Mouse (Mus musculus): ENCODE measurements around the gene Tmem221. TPM values are rescaled to one million over a fixed set of nuclear protein-coding genes. Genes with fewer than 3 reads are reported as not detected.

Gene Tmem221
- polyA plus RNA-seq, 1 experiment, result 2.2 TPM

DNA sequence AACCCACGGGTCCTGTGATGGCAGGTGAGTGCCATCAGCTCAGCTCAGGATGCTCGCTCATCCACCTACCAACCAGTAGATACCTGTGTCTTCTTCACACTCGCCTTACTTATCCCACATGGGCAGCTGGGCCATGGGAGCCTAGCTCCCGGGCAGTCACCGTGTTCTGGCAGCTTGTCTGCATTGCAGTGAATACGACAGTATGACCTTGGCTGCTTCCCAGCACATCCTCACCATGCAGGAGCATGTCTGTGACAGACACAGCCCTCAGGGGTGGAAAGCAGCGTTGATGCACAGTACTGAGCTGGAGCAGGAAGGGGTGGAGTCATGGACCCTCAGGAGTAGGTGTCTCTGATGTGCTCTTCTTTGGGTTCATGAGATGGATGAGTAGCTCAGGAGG, 15.8 kb upstream of the Tmem221 start:
- Histone ChIP-seq H3K36me3 (ENCODE audit: control insufficient read depth, insufficient read depth, low read length, poor library complexity, severe bottlenecking) (no peaks in the 10 kb centered on the region), H3K9ac (ENCODE audit: low read depth, poor library complexity, severe bottlenecking) (no peak overlapping the region), H3K4me1 (ENCODE audit: control insufficient read depth, insufficient read depth, low read length) (no peaks in the 10 kb centered on the region), H3K4me3 (ENCODE audit: low read depth, low read length) (no peak overlapping the region), H3K27ac (ENCODE audit: insufficient read depth, low read length) (no peak overlapping the region), H3K9me3 (replicated peaks; ENCODE audit: control insufficient read depth, insufficient read depth, low read length, poor library complexity, severe bottlenecking) (no peaks in the 10 kb centered on the region), H3K27me3 (ENCODE audit: control insufficient read depth, insufficient read depth, low read length, poor library complexity, severe bottlenecking) (no peaks in the 10 kb centered on the region)
- TF ChIP-seq CTCF (IDR thresholded peaks at IDR 0.05; ENCODE audit: low read depth, low read length) (no peak), EP300 (IDR thresholded peaks at IDR 0.05; ENCODE audit: insufficient read depth, low read depth, low read length) (no peak), POLR2A (IDR thresholded peaks at IDR 0.05; ENCODE audit: insufficient read depth, low read length) (no peak)

DNA sequence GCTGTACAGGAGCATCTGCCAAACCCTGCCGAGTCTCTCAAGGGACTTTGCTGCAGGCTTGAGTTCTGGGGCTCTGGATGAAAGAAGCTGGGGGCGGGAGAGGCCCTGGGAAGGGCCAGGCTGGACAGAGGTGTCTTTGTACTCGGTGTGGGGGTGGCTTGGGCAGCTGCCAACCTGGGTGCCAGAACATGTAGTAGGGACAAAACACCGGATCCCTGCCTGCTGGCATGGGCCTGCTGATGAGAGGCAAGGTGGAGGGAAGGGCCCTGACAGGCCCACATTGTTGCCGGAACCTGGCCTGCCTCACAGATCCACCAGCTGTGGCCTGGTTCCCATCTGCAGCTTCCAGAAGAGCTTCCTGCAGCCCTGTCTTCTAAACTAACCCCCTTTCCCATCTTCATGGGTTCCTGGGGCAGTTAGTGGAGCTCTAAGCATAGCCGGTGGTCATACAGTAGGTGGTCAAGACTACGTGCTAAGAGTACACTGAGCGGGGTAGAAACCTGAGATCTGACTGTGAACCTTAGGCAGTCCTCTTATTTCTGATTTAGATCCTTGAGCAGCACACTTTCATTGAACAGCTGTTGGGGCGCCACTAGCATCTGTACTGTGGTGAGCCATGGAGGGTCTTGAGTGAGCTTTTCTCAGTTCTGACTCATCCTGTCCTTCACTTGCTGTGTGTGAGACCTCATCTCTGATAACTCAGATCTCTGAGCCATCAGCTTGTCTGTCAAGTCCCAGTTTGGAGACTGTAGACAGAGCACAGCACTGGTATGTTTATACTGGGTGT, 14.4 kb upstream of the Tmem221 start:
- Histone ChIP-seq H3K27me3 (ENCODE audit: control insufficient read depth, insufficient read depth, low read length, poor library complexity, severe bottlenecking) (no peaks in the 10 kb centered on the region), H3K4me3 (ENCODE audit: low read depth, low read length) (no peak overlapping the region), H3K27ac (ENCODE audit: insufficient read depth, low read length) (no peak overlapping the region), H3K9me3 (replicated peaks; ENCODE audit: control insufficient read depth, insufficient read depth, low read length, poor library complexity, severe bottlenecking) (no peaks in the 10 kb centered on the region), H3K9ac (ENCODE audit: low read depth, poor library complexity, severe bottlenecking) (no peak overlapping the region), H3K36me3 (ENCODE audit: control insufficient read depth, insufficient read depth, low read length, poor library complexity, severe bottlenecking) (no peaks in the 10 kb centered on the region), H3K4me1 (ENCODE audit: control insufficient read depth, insufficient read depth, low read length) (no peaks in the 10 kb centered on the region)
- TF ChIP-seq EP300 (IDR thresholded peaks at IDR 0.05; ENCODE audit: insufficient read depth, low read depth, low read length) (no peak), POLR2A (IDR thresholded peaks at IDR 0.05; ENCODE audit: insufficient read depth, low read length) (no peak), CTCF (IDR thresholded peaks at IDR 0.05; ENCODE audit: low read depth, low read length) (no peak)

DNA sequence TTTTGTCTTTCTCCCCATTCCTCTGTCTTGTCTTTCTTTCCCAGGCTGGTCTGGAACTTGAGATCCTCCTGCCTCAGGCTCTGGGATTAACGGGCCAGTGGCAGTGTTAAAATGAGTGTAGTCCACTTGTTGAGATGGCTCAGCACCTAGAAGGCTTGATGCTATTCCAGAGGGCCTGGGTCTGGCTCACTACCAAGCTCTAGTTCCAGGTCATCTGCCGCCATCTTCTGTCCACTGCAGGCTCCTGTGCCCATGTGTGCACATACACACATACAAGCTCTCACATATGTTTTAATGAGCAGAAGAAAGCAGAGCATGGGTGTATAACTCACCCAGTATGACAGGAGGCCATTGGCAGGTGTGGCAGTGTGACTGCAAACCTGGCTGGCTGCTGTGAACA, 13.4 kb upstream of the Tmem221 start:
- Histone ChIP-seq H3K36me3 (ENCODE audit: control insufficient read depth, insufficient read depth, low read length, poor library complexity, severe bottlenecking) (no peaks in the 10 kb centered on the region), H3K4me3 (ENCODE audit: low read depth, low read length) (no peak overlapping the region), H3K9ac (ENCODE audit: low read depth, poor library complexity, severe bottlenecking) (no peak overlapping the region), H3K4me1 (ENCODE audit: control insufficient read depth, insufficient read depth, low read length) (peaks cover 3% of the 10 kb centered on the region), H3K9me3 (replicated peaks; ENCODE audit: control insufficient read depth, insufficient read depth, low read length, poor library complexity, severe bottlenecking) (no peaks in the 10 kb centered on the region), H3K27ac (ENCODE audit: insufficient read depth, low read length) (no peak overlapping the region), H3K27me3 (ENCODE audit: control insufficient read depth, insufficient read depth, low read length, poor library complexity, severe bottlenecking) (no peaks in the 10 kb centered on the region)
- no peak for TF ChIP-seq POLR2A (IDR thresholded peaks at IDR 0.05; ENCODE audit: insufficient read depth, low read length)
- no peak for TF ChIP-seq EP300 (IDR thresholded peaks at IDR 0.05; ENCODE audit: insufficient read depth, low read depth, low read length)
- TF ChIP-seq CTCF (IDR thresholded peaks at IDR 0.05; ENCODE audit: low read depth, low read length), result no peak

DNA sequence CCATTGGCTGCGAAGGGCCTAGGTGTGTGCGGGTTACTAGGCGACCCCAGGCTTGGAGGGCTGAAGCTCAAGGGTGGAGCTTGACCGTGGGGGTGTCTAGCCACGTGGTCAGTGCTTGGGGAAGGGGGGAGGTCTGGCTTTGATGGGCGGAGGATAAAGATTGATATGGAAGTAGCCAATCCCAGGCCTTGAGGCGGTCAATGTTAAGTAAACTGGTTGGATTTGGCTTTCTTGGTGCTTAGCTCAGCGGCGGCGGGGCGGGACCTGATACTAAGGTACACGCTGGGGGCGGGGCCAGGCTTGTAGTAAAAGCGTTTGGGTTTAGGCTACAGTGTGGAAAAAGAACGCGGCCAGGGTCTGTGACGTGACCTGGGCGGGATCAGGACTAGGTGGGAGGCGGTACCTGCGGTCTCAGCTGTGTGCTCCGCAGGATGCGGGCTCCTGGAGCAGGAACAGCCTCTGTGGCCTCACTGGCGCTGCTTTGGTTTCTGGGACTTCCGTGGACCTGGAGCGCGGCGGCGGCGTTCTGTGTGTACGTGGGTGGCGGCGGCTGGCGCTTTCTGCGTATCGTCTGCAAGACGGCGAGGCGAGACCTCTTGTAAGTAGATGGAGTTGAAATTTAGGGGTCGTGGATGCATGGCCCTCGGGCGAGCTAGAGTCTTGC, 11.8 kb upstream of the Tmem221 start:
- TF ChIP-seq POLR2A (IDR thresholded peaks at IDR 0.05; ENCODE audit: insufficient read depth, low read length) (peak; percentile 31), CTCF (IDR thresholded peaks at IDR 0.05; ENCODE audit: low read depth, low read length) (no peak)
- no peaks in the 10 kb centered on the region for H3K36me3 ChIP-seq (ENCODE audit: control insufficient read depth, insufficient read depth, low read length, poor library complexity, severe bottlenecking)
- H3K27me3 ChIP-seq (ENCODE audit: control insufficient read depth, insufficient read depth, low read length, poor library complexity, severe bottlenecking), result no peaks in the 10 kb centered on the region
- peaks cover 3% of the 10 kb centered on the region for H3K4me1 ChIP-seq (ENCODE audit: control insufficient read depth, insufficient read depth, low read length)
- peak overlapping the region; percentile 41 for H3K27ac ChIP-seq (ENCODE audit: insufficient read depth, low read length)
- no peaks in the 10 kb centered on the region for H3K9me3 ChIP-seq (replicated peaks; ENCODE audit: control insufficient read depth, insufficient read depth, low read length, poor library complexity, severe bottlenecking)
- H3K4me3 ChIP-seq (ENCODE audit: low read depth, low read length), result peak overlapping the region; percentile 85
- peak overlapping the region; percentile 85 for H3K9ac ChIP-seq (ENCODE audit: low read depth, poor library complexity, severe bottlenecking)

DNA sequence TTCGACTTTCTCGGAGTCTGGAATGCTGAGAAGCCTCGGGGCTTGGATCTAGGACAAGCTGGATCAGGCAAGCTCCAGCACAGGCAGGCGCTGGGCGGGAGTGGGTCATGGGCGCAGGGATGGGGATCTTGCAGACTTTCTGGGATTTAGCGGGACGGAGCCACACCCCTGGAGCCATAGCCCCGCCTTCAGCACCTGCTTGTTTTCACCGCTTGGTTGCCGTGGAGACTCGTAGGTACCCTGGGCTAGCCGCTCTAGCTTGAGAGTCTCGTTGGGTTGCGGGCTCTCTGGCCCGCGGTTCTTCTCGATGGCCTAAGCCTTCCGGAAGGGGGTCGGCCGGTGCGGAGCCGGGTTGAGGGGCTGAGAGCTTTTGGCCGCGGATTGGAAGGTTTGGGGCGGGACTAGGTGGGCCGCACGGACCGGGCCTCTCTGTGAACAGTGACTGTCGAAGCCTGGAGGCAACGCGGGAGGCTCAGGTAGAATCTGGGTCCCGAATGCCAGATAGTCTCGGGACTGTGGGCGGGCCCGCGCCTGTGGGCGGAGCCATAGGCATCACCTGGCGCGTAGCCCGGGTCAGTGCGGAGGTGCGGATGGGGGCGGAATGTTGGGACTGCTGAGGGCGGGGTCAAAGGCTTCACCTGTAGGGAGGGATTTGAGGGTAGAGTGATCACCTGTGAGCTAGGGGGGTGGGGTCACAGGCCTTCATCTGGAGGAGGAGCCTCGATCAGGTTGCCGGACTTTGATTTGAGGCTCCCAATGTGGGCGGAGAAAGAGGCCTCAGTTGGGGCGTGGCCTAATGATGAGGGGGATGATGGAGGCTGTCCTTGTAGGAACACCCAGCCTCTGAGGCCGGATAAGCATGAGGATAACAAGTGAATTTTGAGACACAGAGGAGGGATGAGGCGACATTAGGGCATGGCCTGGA, 11.0 kb upstream of the Tmem221 start:
- H3K9me3 ChIP-seq (replicated peaks; ENCODE audit: control insufficient read depth, insufficient read depth, low read length, poor library complexity, severe bottlenecking), result no peaks in the 10 kb centered on the region
- no peaks in the 10 kb centered on the region for H3K27me3 ChIP-seq (ENCODE audit: control insufficient read depth, insufficient read depth, low read length, poor library complexity, severe bottlenecking)

More for the DNA sequence above, 11.0 kb upstream of the Tmem221 start:
- TF ChIP-seq POLR2A (IDR thresholded peaks at IDR 0.05; ENCODE audit: insufficient read depth, low read length) (peak; percentile 49), EP300 (IDR thresholded peaks at IDR 0.05; ENCODE audit: insufficient read depth, low read depth, low read length) (peak; percentile 29; the same call in 1 of the 2 replicates), CTCF (IDR thresholded peaks at IDR 0.05; ENCODE audit: low read depth, low read length) (no peak)
- peak overlapping the region; percentile 85 for H3K9ac ChIP-seq (ENCODE audit: low read depth, poor library complexity, severe bottlenecking)
- no peaks in the 10 kb centered on the region for H3K36me3 ChIP-seq (ENCODE audit: control insufficient read depth, insufficient read depth, low read length, poor library complexity, severe bottlenecking)
- H3K4me1 ChIP-seq (ENCODE audit: control insufficient read depth, insufficient read depth, low read length), result peaks cover 3% of the 10 kb centered on the region
- H3K27ac ChIP-seq (ENCODE audit: insufficient read depth, low read length), result peak overlapping the region; percentile 55
- H3K4me3 ChIP-seq (ENCODE audit: low read depth, low read length), result peak overlapping the region; percentile 76
